ENCODE assay signal across 7 mouse cellular contexts in the genomic region with DNA sequence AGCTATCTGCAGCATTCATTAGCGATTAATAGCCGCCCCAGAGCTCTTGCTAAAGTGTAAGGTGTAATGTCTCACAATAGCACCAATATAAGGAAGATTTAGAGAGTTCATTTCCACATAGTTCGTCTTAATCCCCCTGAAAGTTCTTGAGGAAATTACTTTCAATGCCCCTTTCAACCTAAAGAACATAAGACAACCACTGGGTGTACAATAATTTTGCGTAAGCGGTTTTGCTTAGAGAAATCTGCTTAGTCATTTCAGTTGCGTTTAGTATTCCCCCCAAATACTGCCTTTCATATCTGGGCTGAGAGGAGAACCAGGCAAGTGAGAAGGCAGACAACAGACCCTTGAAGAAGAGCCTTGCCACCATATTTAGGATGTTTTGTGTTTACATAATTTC. TPM values are rescaled to one million over a fixed set of nuclear protein-coding genes. Genes with fewer than 3 reads are reported as not detected.
A peak's percentile ranks its signal among the peaks of the same experiment; 100 is the strongest.
DNase-seq lines count a peak whose midpoint lies in the region; ATAC-seq and TF ChIP-seq lines count a peak whose summit lies in the region.

No protein-coding gene starts in this region.

- TF ChIP-seq POLR2A in spleen, adult 2 months (IDR thresholded peaks at IDR 0.05; ENCODE audit: low read depth, low read length) = no peak

- WGBS in spleen, adult 2 months = 14% methylated on average over 6 of the region's 6 CpGs
- WGBS in limb, embryonic 15.5 days = 25% methylated on average over 6 of the region's 6 CpGs

- no peaks in the 10 kb centered on the region; the same call in none of the 2 replicates for H3K4me1 ChIP-seq in spleen, adult 2 months (ENCODE audit: control insufficient read depth, insufficient read depth, insufficient read length)
- H3K4me1 ChIP-seq in limb, embryonic 15.5 days = peaks cover 11% of the 10 kb centered on the region

- DNase-seq in spleen, adult 2 months (ENCODE audit: low read depth in 1 of 2, low spot score in 2 of 2) = no peak
- DNase-seq in spleen, postnatal 10 days (ENCODE audit: low spot score in 2 of 2) = no peak
- no peak for DNase-seq in urinary bladder, postnatal 25 days (ENCODE audit: low spot score)
- DNase-seq in MN1 (ENCODE audit: low spot score) = no peak

- peak overlapping the region; percentile 88 for H3K9ac ChIP-seq in limb, embryonic 15.5 days

- TF ChIP-seq CTCF in spleen, adult 2 months (IDR thresholded peaks at IDR 0.05; ENCODE audit: extremely low read depth, insufficient read depth, insufficient read length, insufficient replicate concordance) = no peak

- peak; percentile 40 for ATAC-seq in erythroblast, adult 5-6 weeks (replicated peaks; ENCODE audit: low FRiP score, poor library complexity, severe bottlenecking)
- no peak for ATAC-seq in limb, embryonic 15.5 days (ENCODE audit: insufficient number of reproducible peaks, low FRiP score, low TSS enrichment, low read depth)
- no peak for ATAC-seq in inflammation-experienced regulatory T-cells, adult 6 months

- H3K4me3 ChIP-seq in spleen, adult 2 months (ENCODE audit: extremely low read depth, insufficient read depth, insufficient read length) = peak overlapping the region; percentile 93; the same call in 1 of the 2 replicates
- peak overlapping the region; percentile 87 for H3K4me3 ChIP-seq in limb, embryonic 15.5 days

- peak overlapping the region; percentile 97 for H3K27ac ChIP-seq in spleen, adult 2 months (ENCODE audit: insufficient read depth, low read length)
- peak overlapping the region; percentile 98 for H3K27ac ChIP-seq in limb, embryonic 15.5 days

- H3K36me3 ChIP-seq in spleen, adult 2 months (ENCODE audit: control insufficient read depth, insufficient read depth, low read length) = no peaks in the 10 kb centered on the region
- H3K36me3 ChIP-seq in limb, embryonic 15.5 days = 0 out of 2 replicates have a peak, but pooled peaks cover 1% of the 10 kb centered on the region

- H3K9me3 ChIP-seq in limb, embryonic 15.5 days = no peaks in the 10 kb centered on the region

- H3K27me3 ChIP-seq in spleen, adult 2 months (ENCODE audit: control insufficient read depth, insufficient read depth, low read length) = no peaks in the 10 kb centered on the region
- no peaks in the 10 kb centered on the region for H3K27me3 ChIP-seq in limb, embryonic 15.5 days

- H3K4me2 ChIP-seq in limb, embryonic 15.5 days = peak overlapping the region; percentile 81

RNA-seq across cellular contexts. Expression of gene Cltc, which starts 1.2 kb away (rescaled TPM):
- 44.9 and 50.4 TPM in 2 replicates for polyA plus RNA-seq in spleen, adult 2 months (2012; rRNA removed)
- 232 and 330 TPM in 2 replicates for total RNA-seq in erythroblast, adult 5-6 weeks (2015; ENCODE audit: low replicate concordance)
- 190 and 199 TPM in 2 replicates for total RNA-seq in erythroblast, adult 5-6 weeks (2017; ENCODE audit: low replicate concordance)
- polyA plus RNA-seq in limb, embryonic 15.5 days (2015; fragmentation: Nextera tagmentation; extraction: Ambion mirVana) = 114 and 118 TPM in 2 replicates
- polyA plus RNA-seq in inflammation-experienced regulatory T-cells, adult 6 months (2017; shearing (Covaris generic)) = 100 to 1,000 TPM in 1 of 3 experiments, 10 to 100 TPM in 2; 73.6 to 108 (median 79.1) TPM

RNA-seq across cellular contexts. Expression of gene Dhx40, which starts 49.0 kb away (rescaled TPM):
- 2.1 and 2.4 TPM in 2 replicates for polyA plus RNA-seq in spleen, adult 2 months (2012; rRNA removed)
- total RNA-seq in erythroblast, adult 5-6 weeks (2015; ENCODE audit: low replicate concordance) = 32.3 and 41.0 TPM in 2 replicates
- total RNA-seq in erythroblast, adult 5-6 weeks (2017; ENCODE audit: low replicate concordance) = 45.7 and 49.2 TPM in 2 replicates
- 19.9 and 21.4 TPM in 2 replicates for polyA plus RNA-seq in limb, embryonic 15.5 days (2015; fragmentation: Nextera tagmentation; extraction: Ambion mirVana)
- polyA plus RNA-seq in inflammation-experienced regulatory T-cells, adult 6 months (2017; shearing (Covaris generic)) = 10 to 100 TPM; 13.2 to 26.8 (median 14.3) TPM
